Mouse (Mus musculus) erythroblast, embryonic 14.5 days (primary cell): ENCODE measurements around the gene Sclt1.

Experiments used
- GATA1 ChIP-seq: IDR thresholded peaks from 2 replicates; pipeline ENCODE4 v1.6.1; 2012; ENCODE audit warnings: low read length, inconsistent platforms, mixed read lengths
- TAL1 ChIP-seq: IDR thresholded peaks from 3 replicates; pipeline ENCODE4 v1.6.1; 2012; ENCODE audit warnings: low read length, inconsistent platforms, mixed read lengths

DNA sequence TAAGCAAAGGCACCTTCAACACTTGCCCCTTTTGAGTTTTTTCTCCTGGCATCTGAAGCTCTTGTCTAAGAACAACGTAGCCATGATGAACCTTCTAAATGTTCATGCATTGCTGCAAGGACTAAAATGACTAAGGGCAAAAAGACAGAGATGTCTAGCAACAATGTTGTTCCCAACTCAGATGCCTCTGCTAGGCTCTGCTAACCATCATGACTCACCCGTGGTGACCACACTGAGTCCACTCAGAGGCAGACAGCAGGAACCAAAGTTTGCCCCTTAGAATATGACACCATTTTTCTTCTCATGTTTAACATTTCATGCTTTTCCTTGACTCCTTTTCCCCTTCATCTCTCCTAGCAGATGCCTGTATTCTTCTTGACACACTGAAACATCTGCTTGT lies 12.2 kb upstream of the Sclt1 start:
- TF ChIP-seq GATA1, result no peak
- no peak for TF ChIP-seq TAL1
